ENCODE assay signal across 10 mouse cellular contexts in genomic region chr5:111097233-111098160, GRCm38 (mm10).
A peak's percentile ranks its signal among the peaks of the same experiment; 100 is the strongest.
DNase-seq lines count a peak whose midpoint lies in the region; ATAC-seq lines count a peak whose summit lies in the region.
"Had no signal": no experiment of that assay in that cellular context is flagged by ENCODE, and none has a peak within 500 bp of the region (broad histone marks: within the 10 kb centered on the region; RNA-seq: fewer than 3 reads in every experiment).

No protein-coding gene starts in this region.

- no peak overlapping the region for H3K9ac ChIP-seq in forebrain, embryonic 13.5 days
- no peak overlapping the region for H3K9ac ChIP-seq in neural tube, embryonic 13.5 days
- no peak overlapping the region for H3K9ac ChIP-seq in kidney, embryonic 15.5 days
- H3K9ac ChIP-seq in neural tube, embryonic 14.5 days (replicated peaks; ENCODE audit: low read depth, low read length), result no peak overlapping the region

- ATAC-seq in forebrain, embryonic 13.5 days, result peak; percentile 33; the same call in 1 of the 2 replicates
- no peak for ATAC-seq in neural tube, embryonic 13.5 days (ENCODE audit: low read depth)
- no peak for ATAC-seq in kidney, embryonic 15.5 days (replicated peaks; ENCODE audit: low FRiP score)
- 0 out of 2 replicates have a peak, but pooled peaks have one; percentile 34 for ATAC-seq in neural tube, embryonic 14.5 days (ENCODE audit: low read depth)

- peaks cover 37% of the 10 kb centered on the region for H3K4me1 ChIP-seq in forebrain, embryonic 13.5 days
- H3K4me1 ChIP-seq in forebrain, embryonic 10.5 days, result peaks cover 34% of the 10 kb centered on the region
- peaks cover 36% of the 10 kb centered on the region for H3K4me1 ChIP-seq in neural tube, embryonic 13.5 days (replicated peaks)
- peaks cover 57% of the 10 kb centered on the region for H3K4me1 ChIP-seq in kidney, embryonic 15.5 days
- peaks cover 22% of the 10 kb centered on the region for H3K4me1 ChIP-seq in neural tube, embryonic 14.5 days (ENCODE audit: control insufficient read depth, insufficient read depth, low read length)

- DNase-seq in forebrain, embryonic 10.5 days (ENCODE audit: extremely low spot score, low spot score), result no peak
- DNase-seq in neural tube, embryonic 10.5 days (ENCODE audit: extremely low spot score, low spot score), result no peak
- no peak for DNase-seq in frontal cortex, postnatal 25 days (ENCODE audit: low spot score in 2 of 2)
- no peak for DNase-seq in layer of hippocampus, postnatal 14 days (ENCODE audit: low spot score in 2 of 2)
- DNase-seq: thymus, postnatal 4 days had no signal

- H3K27me3 ChIP-seq in forebrain, embryonic 13.5 days, result no peaks in the 10 kb centered on the region; the same call in 1 of the 2 replicates
- peaks cover 17% of the 10 kb centered on the region for H3K27me3 ChIP-seq in forebrain, embryonic 10.5 days (ENCODE audit: poor library complexity, severe bottlenecking)
- H3K27me3 ChIP-seq in neural tube, embryonic 13.5 days, result no peaks in the 10 kb centered on the region
- H3K27me3 ChIP-seq in kidney, embryonic 15.5 days, result no peaks in the 10 kb centered on the region
- H3K27me3 ChIP-seq in neural tube, embryonic 14.5 days (ENCODE audit: control insufficient read depth, insufficient read depth, low read length), result no peaks in the 10 kb centered on the region
- H3K27me3 ChIP-seq: limb, embryonic 13.5 days had no signal

- WGBS in forebrain, embryonic 13.5 days, result 57% methylated on average over 11 of the region's 11 CpGs
- WGBS in forebrain, embryonic 10.5 days, result 72% methylated on average over 11 of the region's 11 CpGs
- 66% methylated on average over 11 of the region's 11 CpGs for WGBS in neural tube, embryonic 13.5 days
- WGBS in kidney, embryonic 15.5 days, result 42% methylated on average over 11 of the region's 11 CpGs
- 66% methylated on average over 11 of the region's 11 CpGs for WGBS in neural tube, embryonic 14.5 days

- H3K4me3 ChIP-seq in forebrain, embryonic 13.5 days, result no peak overlapping the region
- H3K4me3 ChIP-seq in forebrain, embryonic 10.5 days, result no peak overlapping the region
- no peak overlapping the region for H3K4me3 ChIP-seq in neural tube, embryonic 13.5 days
- H3K4me3 ChIP-seq in kidney, embryonic 15.5 days (replicated peaks), result no peak overlapping the region
- no peak overlapping the region for H3K4me3 ChIP-seq in neural tube, embryonic 14.5 days (ENCODE audit: low read depth, low read length)
- H3K4me3 ChIP-seq: limb, embryonic 13.5 days had no signal

- H3K9me3 ChIP-seq in forebrain, embryonic 13.5 days (replicated peaks), result no peaks in the 10 kb centered on the region
- no peaks in the 10 kb centered on the region for H3K9me3 ChIP-seq in forebrain, embryonic 10.5 days
- no peaks in the 10 kb centered on the region for H3K9me3 ChIP-seq in neural tube, embryonic 13.5 days
- no peaks in the 10 kb centered on the region for H3K9me3 ChIP-seq in kidney, embryonic 15.5 days (replicated peaks)
- H3K9me3 ChIP-seq in neural tube, embryonic 14.5 days (ENCODE audit: control insufficient read depth, low read length), result no peaks in the 10 kb centered on the region
- H3K9me3 ChIP-seq: limb, embryonic 13.5 days had no signal

- peak overlapping the region; percentile 67 for H3K27ac ChIP-seq in forebrain, embryonic 13.5 days
- H3K27ac ChIP-seq in forebrain, embryonic 10.5 days, result no peak overlapping the region
- H3K27ac ChIP-seq in neural tube, embryonic 13.5 days (replicated peaks), result peak overlapping the region; percentile 79
- peak overlapping the region; percentile 85 for H3K27ac ChIP-seq in kidney, embryonic 15.5 days
- no peak overlapping the region for H3K27ac ChIP-seq in neural tube, embryonic 14.5 days (ENCODE audit: low read depth, low read length)
- H3K27ac ChIP-seq: limb, embryonic 13.5 days had no signal

- peaks cover 27% of the 10 kb centered on the region for H3K36me3 ChIP-seq in forebrain, embryonic 13.5 days (ENCODE audit: poor library complexity, severe bottlenecking)
- H3K36me3 ChIP-seq in forebrain, embryonic 10.5 days (replicated peaks), result peaks cover 21% of the 10 kb centered on the region
- peaks cover 25% of the 10 kb centered on the region for H3K36me3 ChIP-seq in neural tube, embryonic 13.5 days
- peaks cover 20% of the 10 kb centered on the region for H3K36me3 ChIP-seq in kidney, embryonic 15.5 days
- peaks cover 3% of the 10 kb centered on the region; the same call in 1 of the 2 replicates for H3K36me3 ChIP-seq in neural tube, embryonic 14.5 days (ENCODE audit: control insufficient read depth, insufficient read depth, low read length)

- no peak overlapping the region; the same call in 1 of the 2 replicates for H3K4me2 ChIP-seq in forebrain, embryonic 13.5 days
- no peak overlapping the region for H3K4me2 ChIP-seq in neural tube, embryonic 13.5 days
- no peak overlapping the region for H3K4me2 ChIP-seq in kidney, embryonic 15.5 days
- no peak overlapping the region for H3K4me2 ChIP-seq in neural tube, embryonic 14.5 days (ENCODE audit: low read depth, low read length)
- H3K4me2 ChIP-seq: limb, embryonic 13.5 days had no signal

Comparison
In these comparisons a context has a peak if more than half of its experiments do, and no peak if none do; other contexts are left out.
1. ATAC-seq: peak in forebrain, embryonic 13.5 days (single experiment) and neural tube, embryonic 14.5 days (single experiment); none in neural tube, embryonic 13.5 days (single experiment) and kidney, embryonic 15.5 days (single experiment).
2. H3K27ac ChIP-seq: peak in forebrain, embryonic 13.5 days (single experiment), neural tube, embryonic 13.5 days (single experiment) and kidney, embryonic 15.5 days (single experiment); none in forebrain, embryonic 10.5 days (single experiment) and neural tube, embryonic 14.5 days (single experiment).